ENCODE assay signal across 11 mouse cellular contexts in genomic region chr11:54530916-54531315, GRCm38 (mm10). TPM values are rescaled to one million over a fixed set of nuclear protein-coding genes. Genes with fewer than 3 reads are reported as not detected.
DNase-seq lines count a peak whose midpoint lies in the region; ATAC-seq and TF ChIP-seq lines count a peak whose summit lies in the region.
"Had no signal": no experiment of that assay in that cellular context is flagged by ENCODE, and none has a peak within 500 bp of the region (broad histone marks: within the 10 kb centered on the region; RNA-seq: fewer than 3 reads in every experiment).

No protein-coding gene starts in this region.

- peaks cover 5% of the 10 kb centered on the region; the same call in 1 of the 2 replicates for H3K4me1 ChIP-seq in hindbrain, embryonic 14.5 days (replicated peaks; ENCODE audit: control insufficient read depth, insufficient read depth, low read length)
- H3K4me1 ChIP-seq in hindbrain, embryonic 16.5 days (ENCODE audit: control insufficient read depth, insufficient read depth, low read depth, low read length) = no peaks in the 10 kb centered on the region
- peaks cover 8% of the 10 kb centered on the region; the same call in 1 of the 2 replicates for H3K4me1 ChIP-seq in lung, embryonic 14.5 days (ENCODE audit: insufficient read depth)
- peaks cover 21% of the 10 kb centered on the region for H3K4me1 ChIP-seq in lung, adult 2 months (ENCODE audit: control insufficient read depth, insufficient read depth, low read length)

- no peaks in the 10 kb centered on the region for H3K36me3 ChIP-seq in hindbrain, embryonic 14.5 days (replicated peaks; ENCODE audit: control insufficient read depth, insufficient read depth)
- H3K36me3 ChIP-seq in hindbrain, embryonic 16.5 days (ENCODE audit: control insufficient read depth, insufficient read depth, low read length) = no peaks in the 10 kb centered on the region
- no peaks in the 10 kb centered on the region for H3K36me3 ChIP-seq in lung, embryonic 14.5 days (ENCODE audit: insufficient read depth)

- H3K4me3 ChIP-seq in gastrocnemius, adult 2 months = no peak overlapping the region
- H3K4me3 ChIP-seq in hindbrain, embryonic 14.5 days (replicated peaks; ENCODE audit: low read length) = no peak overlapping the region
- H3K4me3 ChIP-seq in hindbrain, embryonic 16.5 days (ENCODE audit: low read length) = no peak overlapping the region
- H3K4me3 ChIP-seq in lung, embryonic 14.5 days (ENCODE audit: low read depth, low read length) = no peak overlapping the region
- H3K4me3 ChIP-seq in lung, adult 2 months (replicated peaks; ENCODE audit: extremely low read depth, low read depth, low read length) = no peak overlapping the region
- H3K4me3 ChIP-seq: limb, embryonic 13.5 days had no signal

- no peak overlapping the region for H3K9ac ChIP-seq in hindbrain, embryonic 14.5 days
- no peak overlapping the region for H3K9ac ChIP-seq in hindbrain, embryonic 16.5 days (ENCODE audit: low read depth, low read length)
- no peak overlapping the region for H3K9ac ChIP-seq in lung, embryonic 14.5 days
- H3K9ac ChIP-seq: limb, embryonic 13.5 days had no signal

- H3K9me3 ChIP-seq in hindbrain, embryonic 14.5 days (ENCODE audit: control insufficient read depth, low read length) = no peaks in the 10 kb centered on the region
- no peaks in the 10 kb centered on the region for H3K9me3 ChIP-seq in hindbrain, embryonic 16.5 days (ENCODE audit: control insufficient read depth, low read length)
- no peaks in the 10 kb centered on the region for H3K9me3 ChIP-seq in lung, embryonic 14.5 days (ENCODE audit: low read depth, low read length)
- H3K9me3 ChIP-seq: limb, embryonic 13.5 days had no signal

- 94% methylated on average over 1 of the region's 1 CpGs for WGBS in hindbrain, embryonic 14.5 days
- 88% methylated on average over 1 of the region's 1 CpGs for WGBS in hindbrain, embryonic 16.5 days
- WGBS in lung, embryonic 14.5 days = 84% methylated on average over 1 of the region's 1 CpGs
- WGBS in lung, adult 2 months = 92% methylated on average over 1 of the region's 1 CpGs

- intact Hi-C loops in gastrocnemius, adult 2 months (cut with DNase I) = no loop called here

- TF ChIP-seq POLR2A in lung, adult 2 months (IDR thresholded peaks at IDR 0.05; ENCODE audit: borderline replicate concordance, extremely low read depth, low read depth, low read length) = no peak

- H3K4me2 ChIP-seq in hindbrain, embryonic 14.5 days (replicated peaks) = no peak overlapping the region
- no peak overlapping the region for H3K4me2 ChIP-seq in hindbrain, embryonic 16.5 days (ENCODE audit: low read length)
- no peak overlapping the region for H3K4me2 ChIP-seq in lung, embryonic 14.5 days
- H3K4me2 ChIP-seq: limb, embryonic 13.5 days; midbrain, embryonic 11.5 days had no signal

- no peak for ATAC-seq in hindbrain, embryonic 14.5 days (ENCODE audit: low FRiP score)
- ATAC-seq in hindbrain, embryonic 16.5 days = no peak
- no peak for ATAC-seq in lung, embryonic 14.5 days (ENCODE audit: insufficient read depth)

- H3K27ac ChIP-seq in gastrocnemius, adult 2 months = peak overlapping the region; percentile 53; the same call in 1 of the 2 replicates
- 0 out of 2 replicates have a peak overlapping the region, but pooled peaks have one; percentile 5 for H3K27ac ChIP-seq in hindbrain, embryonic 14.5 days
- no peak overlapping the region for H3K27ac ChIP-seq in hindbrain, embryonic 16.5 days (ENCODE audit: low read depth, low read length)
- H3K27ac ChIP-seq in lung, embryonic 14.5 days (ENCODE audit: low read depth) = peak overlapping the region; percentile 76; the same call in 1 of the 2 replicates
- H3K27ac ChIP-seq: limb, embryonic 13.5 days had no signal

- H3K27me3 ChIP-seq in hindbrain, embryonic 14.5 days (ENCODE audit: control insufficient read depth, insufficient read depth, low read length) = no peaks in the 10 kb centered on the region
- H3K27me3 ChIP-seq in hindbrain, embryonic 16.5 days (replicated peaks; ENCODE audit: control insufficient read depth, insufficient read depth, low read length) = no peaks in the 10 kb centered on the region
- no peaks in the 10 kb centered on the region for H3K27me3 ChIP-seq in lung, embryonic 14.5 days (ENCODE audit: insufficient read depth, low read length)
- H3K27me3 ChIP-seq: limb, embryonic 13.5 days had no signal

- no peak for DNase-seq in gastrocnemius, adult 2 months
- DNase-seq in gastrocnemius, adult 18-20 months (ENCODE audit: low spot score) = no peak
- DNase-seq in hindbrain, embryonic 14.5 days (ENCODE audit: low spot score) = no peak
- no peak for DNase-seq in lung, embryonic 14.5 days
- DNase-seq in lung, adult 2 months = no peak
- DNase-seq in ZHBTc4 (ENCODE audit: low read depth, low spot score) = peak; percentile 14
- DNase-seq in cerebellum, adult 11-12 months = no peak
- DNase-seq: thymus, postnatal 4 days had no signal

- TF ChIP-seq CTCF in gastrocnemius, adult 2 months (IDR thresholded peaks at IDR 0.05) = no peak
- no peak for TF ChIP-seq CTCF in lung, embryonic 14.5 days (IDR thresholded peaks at IDR 0.05; ENCODE audit: low read depth)
- TF ChIP-seq CTCF in lung, adult 2 months (IDR thresholded peaks at IDR 0.05; ENCODE audit: insufficient read depth, low read length) = no peak

RNA-seq across cellular contexts. Expression of gene Rapgef6, which starts 8.3 kb away (rescaled TPM):
- 1 to 10 TPM; 6.7 to 9.4 TPM for total RNA-seq in gastrocnemius, adult 2 months (2021)
- total RNA-seq in gastrocnemius, adult 18-20 months (2021) = 1 to 10 TPM; 6.2 to 6.3 TPM
- polyA plus RNA-seq in hindbrain, embryonic 14.5 days (2014; fragmentation: Nextera tagmentation; extraction: Ambion mirVana) = 31.3 and 31.7 TPM in 2 replicates
- polyA plus RNA-seq in hindbrain, embryonic 16.5 days (2015; fragmentation: Nextera tagmentation; extraction: Ambion mirVana) = 35.1 and 37.4 TPM in 2 replicates
- polyA plus RNA-seq in lung, embryonic 14.5 days (2014; fragmentation: Nextera tagmentation; extraction: Ambion mirVana) = 33.2 TPM in 2 replicates
- polyA plus RNA-seq in lung, adult 2 months (2012; rRNA removed) = 21.6 and 31.3 TPM in 2 replicates
